Mouse (Mus musculus) ES-Bruce4 (cell line): ENCODE data around the gene Trim2. TPM values are rescaled to one million over a fixed set of nuclear protein-coding genes. Genes with fewer than 3 reads are reported as not detected.

Experiments
- H3K27ac ChIP-seq: 2 replicates; pipeline ENCODE4 v1.5.1; 2012; ENCODE audit warnings: low read length, inconsistent platforms; ENCODE audit not compliant: insufficient read depth
- H3K27me3 ChIP-seq: 2 replicates; pipeline ENCODE4 v1.6.1; 2012; ENCODE audit warnings: mild to moderate bottlenecking, low read length, inconsistent platforms; ENCODE audit not compliant: control insufficient read depth, poor library complexity, insufficient read depth, severe bottlenecking
- H3K36me3 ChIP-seq: 2 replicates; pipeline ENCODE4 v1.6.1; 2012; ENCODE audit warnings: inconsistent platforms, mild to moderate bottlenecking, low read length, moderate library complexity; ENCODE audit not compliant: control insufficient read depth, poor library complexity, insufficient read depth, severe bottlenecking
- H3K4me1 ChIP-seq: one replicate; pipeline ENCODE4 v1.8.1; 2011; ENCODE audit warnings: low read length; ENCODE audit not compliant: control insufficient read depth, insufficient read depth
- H3K4me3 ChIP-seq: 2 replicates; pipeline ENCODE4 v1.5.1; 2011; ENCODE audit warnings: low read depth, mild to moderate bottlenecking, low read length
- H3K9ac ChIP-seq: 2 replicates; pipeline ENCODE4 v1.6.1; 2012; ENCODE audit warnings: low read depth, mild to moderate bottlenecking, inconsistent platforms; ENCODE audit not compliant: poor library complexity, severe bottlenecking
- H3K9me3 ChIP-seq: replicated peaks from 2 replicates; pipeline ENCODE4 v1.6.1; 2012; ENCODE audit warnings: mild to moderate bottlenecking, low read length, inconsistent platforms; ENCODE audit not compliant: control insufficient read depth, poor library complexity, insufficient read depth, severe bottlenecking
- CTCF ChIP-seq: IDR thresholded peaks from one replicate; pipeline ENCODE4 v1.8.1; 2011; ENCODE audit warnings: low read depth, low read length
- EP300 ChIP-seq: IDR thresholded peaks from 2 replicates; pipeline ENCODE4 v1.6.1; 2011; ENCODE audit warnings: low read depth, low read length; ENCODE audit not compliant: insufficient read depth
- POLR2A ChIP-seq: IDR thresholded peaks from one replicate; pipeline ENCODE4 v1.8.1; 2011; ENCODE audit warnings: low read length; ENCODE audit not compliant: insufficient read depth
- polyA plus RNA-seq: library from polyadenylated mRNA; stranded (reverse); fragments of >200 nt; gene quantifications from 2 replicates; pipeline ENCODE4 v1.2.4, GENCODE M21; 2011; ENCODE audit warnings: low read depth; ENCODE audit not compliant: missing spikeins, insufficient read depth, insufficient read length

Gene Trim2
- polyA plus RNA-seq, 1 experiment = 12.8 TPM

DNA sequence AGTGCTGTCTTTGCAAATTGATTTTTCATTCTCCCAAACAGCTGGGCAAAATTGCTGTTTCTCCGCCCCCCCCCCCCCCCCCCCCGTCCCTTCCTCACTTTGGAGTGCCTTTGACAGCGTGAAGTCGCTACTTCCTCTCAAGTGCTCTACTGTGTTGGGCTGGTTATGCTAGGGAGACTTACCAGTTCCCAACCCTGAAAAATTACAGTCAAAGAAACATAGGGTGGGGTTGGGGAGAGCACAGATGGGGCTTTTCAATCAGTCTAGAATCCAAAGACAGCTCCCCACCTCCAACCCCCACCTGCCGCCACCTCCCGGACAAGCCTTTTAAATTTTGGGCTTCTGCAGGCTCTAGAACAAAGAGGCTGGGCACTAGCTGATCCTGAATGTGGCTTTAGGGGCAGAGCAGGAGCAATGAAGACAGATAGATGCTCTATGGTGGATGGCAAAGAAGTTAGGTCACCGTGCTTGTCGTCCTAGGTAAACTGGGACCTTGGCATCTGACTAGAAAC lies 46.6 kb downstream of the Trim2 start:
- Histone ChIP-seq H3K4me1 (no peaks in the 10 kb centered on the region), H3K4me3 (peak overlapping the region; percentile 54; the same call in 1 of the 2 replicates), H3K36me3 (no peaks in the 10 kb centered on the region), H3K9me3 (no peaks in the 10 kb centered on the region), H3K27ac (no peak overlapping the region), H3K9ac (peak overlapping the region; percentile 54; the same call in 1 of the 2 replicates), H3K27me3 (peaks cover 11% of the 10 kb centered on the region)
- TF ChIP-seq EP300 (no peak), CTCF (no peak), POLR2A (no peak)

- Histone ChIP-seq H3K4me1 (no peaks in the 10 kb centered on the region), H3K27me3 (peaks cover 11% of the 10 kb centered on the region), H3K27ac (no peak overlapping the region), H3K9me3 (no peaks in the 10 kb centered on the region), H3K36me3 (no peaks in the 10 kb centered on the region), H3K4me3 (peak overlapping the region; percentile 54), H3K9ac (peak overlapping the region; percentile 54)
- TF ChIP-seq POLR2A = no peak
- TF ChIP-seq EP300 = no peak
- no peak for TF ChIP-seq CTCF
Measured at GRCm38 (mm10) chr3:84259281-84260023, 47.2 kb downstream of the Trim2 start.

DNA sequence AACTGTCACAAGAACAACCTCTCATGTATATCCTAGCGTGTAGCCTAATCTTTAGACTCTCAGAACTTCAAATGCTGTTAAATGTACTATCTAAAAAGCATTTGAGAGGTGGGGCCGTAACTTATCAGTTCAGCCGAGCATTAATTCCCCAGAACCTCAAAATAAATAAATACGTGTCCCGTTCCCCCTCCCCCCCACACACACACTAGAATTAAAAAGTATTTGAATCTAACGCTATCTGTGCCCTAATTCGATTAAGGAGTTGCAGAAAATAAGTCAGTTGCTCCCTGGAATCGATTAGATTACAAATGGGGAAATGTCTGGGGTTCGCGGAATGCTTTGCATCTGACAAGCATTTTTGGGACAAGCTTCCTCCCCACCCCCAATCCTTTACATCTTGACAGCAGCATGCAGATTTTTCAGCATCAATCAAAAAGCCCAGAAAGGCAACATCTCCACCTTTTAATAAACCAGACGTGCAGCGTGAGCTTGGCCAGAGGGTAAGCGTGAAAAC lies 48.1 kb downstream of the Trim2 start:
- peak overlapping the region; percentile 54; the same call in 1 of the 2 replicates for H3K9ac ChIP-seq
- no peaks in the 10 kb centered on the region for H3K4me1 ChIP-seq
- no peak for TF ChIP-seq EP300
- no peak for TF ChIP-seq CTCF
- no peak for TF ChIP-seq POLR2A
- peaks cover 11% of the 10 kb centered on the region for H3K27me3 ChIP-seq
- no peak overlapping the region for H3K27ac ChIP-seq
- no peaks in the 10 kb centered on the region for H3K36me3 ChIP-seq
- no peak overlapping the region for H3K4me3 ChIP-seq
- H3K9me3 ChIP-seq = no peaks in the 10 kb centered on the region

GRCm38 (mm10) chr3:84257989-84258517 lies 48.6 kb downstream of the Trim2 start:
- TF ChIP-seq EP300 (no peak), POLR2A (no peak), CTCF (no peak)
- Histone ChIP-seq H3K9me3 (no peaks in the 10 kb centered on the region), H3K27ac (no peak overlapping the region), H3K4me3 (no peak overlapping the region), H3K9ac (no peak overlapping the region), H3K4me1 (no peaks in the 10 kb centered on the region), H3K36me3 (no peaks in the 10 kb centered on the region), H3K27me3 (peaks cover 11% of the 10 kb centered on the region)

DNA sequence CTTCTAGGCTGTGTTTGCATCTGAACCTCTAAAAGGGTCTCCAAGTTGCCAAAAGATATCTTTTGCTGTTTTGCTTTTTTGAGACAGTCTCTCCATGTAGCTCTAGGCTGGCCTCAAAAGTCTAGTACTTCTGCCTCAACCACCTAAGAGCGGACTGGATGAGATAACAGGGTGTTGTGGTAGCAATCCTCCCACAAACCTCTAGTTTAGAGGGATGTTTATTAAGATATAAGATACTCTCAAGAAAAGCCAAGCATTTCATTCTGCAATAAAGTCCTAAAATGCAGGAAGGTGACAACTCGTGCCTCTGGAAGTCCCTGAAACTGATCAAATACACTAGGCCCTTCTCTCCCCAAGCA lies 52.2 kb downstream of the Trim2 start:
- TF ChIP-seq CTCF (no peak), POLR2A (no peak), EP300 (no peak)
- no peak overlapping the region for H3K27ac ChIP-seq
- H3K9ac ChIP-seq = no peak overlapping the region
- H3K4me1 ChIP-seq = no peaks in the 10 kb centered on the region
- no peaks in the 10 kb centered on the region for H3K36me3 ChIP-seq
- peaks cover 8% of the 10 kb centered on the region; the same call in 1 of the 2 replicates for H3K27me3 ChIP-seq
- no peak overlapping the region for H3K4me3 ChIP-seq
- no peaks in the 10 kb centered on the region for H3K9me3 ChIP-seq
